Mouse (Mus musculus) layer of hippocampus, adult 6 months (tissue): ENCODE measurements around the gene Ear10. TPM values are rescaled to one million over a fixed set of nuclear protein-coding genes. Genes with fewer than 3 reads are reported as not detected.

ENCODE experiments used
- long read RNA-seq, 2 experiments: library from polyadenylated mRNA; unstranded; transcript quantifications; one replicate each; pipeline ENCODE4 v2.0.0; 2019 to 2020
- polyA plus RNA-seq: library from polyadenylated mRNA; unstranded; fragments of <200 nt; fragmentation: Nextera tagmentation; gene quantifications from 2 replicates; pipeline ENCODE4 v1.2.3, GENCODE M21; 2021

Gene Ear10
- polyA plus RNA-seq: not detected in 2 replicates
- long read RNA-seq, experiment 1: 0 reads
- long read RNA-seq, experiment 2: 0 reads

DNA sequence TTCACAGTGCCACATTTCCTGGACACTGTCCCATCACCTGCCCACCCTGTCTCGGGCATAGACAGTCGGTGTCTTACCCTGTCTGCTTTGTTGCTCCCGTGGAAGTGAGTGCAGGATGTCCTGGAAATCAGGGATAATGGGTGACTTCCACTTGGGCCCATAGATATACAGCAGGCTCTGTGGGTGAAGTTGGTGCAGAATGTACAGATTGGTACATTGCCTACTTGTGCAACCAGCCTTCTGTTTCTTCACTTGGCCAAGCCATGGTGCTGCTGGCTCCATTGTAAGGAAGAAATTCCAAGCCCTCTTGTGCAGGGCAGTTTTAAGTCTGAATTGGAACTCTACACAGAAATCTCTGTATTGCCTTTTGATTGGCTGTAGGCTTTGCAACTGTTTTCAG is at the start of gene Ear10:
Ear10 (minus strand) TSS at position 101 of the 400 bp plus-strand sequence.

DNA sequence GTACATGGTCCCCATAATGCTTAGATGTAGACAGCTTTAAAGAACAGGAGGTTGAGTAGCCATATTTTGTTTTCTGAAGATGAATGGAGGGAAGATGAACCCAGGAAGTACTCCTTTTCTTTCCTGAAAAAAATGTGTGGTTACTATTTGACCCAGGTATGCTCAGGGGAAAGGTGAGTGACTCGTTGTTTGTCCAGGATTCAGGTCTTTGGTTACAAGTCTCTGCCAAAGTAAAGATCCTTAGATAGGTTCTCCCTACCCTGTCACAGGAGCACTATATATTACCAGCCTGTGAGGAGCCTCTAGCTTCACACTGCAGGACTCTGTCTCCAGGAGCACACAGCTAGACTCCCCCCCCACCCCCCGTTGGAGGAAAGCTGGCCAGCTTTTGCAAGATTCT is 33.4 kb upstream of the Ear10 start, which contains the start of gene Ang5:
Ang5 (plus strand) TSS at position 301 of the 400 bp plus-strand sequence.

DNA sequence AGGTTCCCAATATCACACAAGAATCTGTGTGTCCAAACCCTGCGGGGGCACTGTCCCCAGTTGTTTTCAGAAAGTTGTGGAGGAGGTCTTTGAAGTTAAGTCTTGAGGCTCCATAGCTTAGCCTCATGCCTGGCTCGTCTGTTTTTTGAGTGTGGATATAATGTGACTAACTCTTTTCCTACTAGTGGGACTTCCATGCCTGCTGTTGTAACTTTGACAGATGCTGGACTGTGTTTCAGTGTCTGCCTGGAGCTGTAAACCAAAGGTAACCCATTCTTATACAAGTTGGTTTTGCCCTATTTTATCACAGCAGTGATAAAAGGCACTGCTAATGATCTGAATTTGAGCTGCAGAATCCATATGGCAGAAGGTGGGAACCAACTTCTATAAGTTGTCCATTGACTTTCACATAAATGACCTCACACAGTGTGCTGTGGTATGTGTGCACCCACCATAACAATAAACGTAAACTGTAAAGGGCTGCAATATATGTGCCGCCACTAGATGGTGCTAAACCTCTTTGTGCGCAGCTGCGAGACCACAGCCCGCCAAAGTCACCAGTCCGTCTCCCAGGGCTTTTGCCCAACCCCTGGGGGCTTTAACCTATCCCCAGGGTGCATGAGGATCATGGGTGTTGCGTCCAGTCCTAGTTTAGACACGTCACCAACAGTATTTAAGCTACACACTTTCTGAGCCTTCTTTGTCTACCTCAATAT is 1.5 kb upstream of the Ear10 start, which contains the start of gene Gm8113:
Gm8113 (plus strand) TSS at position 703 of the 716 bp plus-strand sequence.

DNA sequence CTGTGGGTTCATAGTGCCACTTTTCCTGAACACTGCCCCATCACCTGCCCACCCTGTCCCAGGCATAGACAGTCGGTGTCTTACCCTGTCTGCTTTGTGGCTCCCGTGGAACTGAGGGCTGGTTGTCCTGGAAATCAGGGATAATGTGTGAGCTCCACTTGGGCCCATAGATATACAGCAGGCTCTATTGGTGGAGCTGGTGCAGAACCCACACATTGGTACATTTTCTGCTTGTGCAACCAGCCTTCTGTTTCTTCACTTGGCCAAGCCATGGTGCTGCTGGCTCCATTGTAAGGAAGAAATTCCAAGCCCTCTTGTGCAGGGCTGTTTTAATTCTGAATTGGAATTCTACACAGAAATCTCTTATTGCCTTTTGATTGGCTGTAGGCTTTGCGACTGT is 47.9 kb downstream of the Ear10 start, which contains the start of gene Ear1:
Ear1 (minus strand) TSS at position 101 of the 400 bp plus-strand sequence.

Other genes starting within 250 kb of the Ear10 start
- not detected in 2 replicates for gene Gm8165, start 246.4 kb downstream of the Ear10 start, polyA plus RNA-seq
- gene Gm7324, start 225.7 kb downstream of the Ear10 start, polyA plus RNA-seq: 0.35 TPM in 1 of 2 replicates, not detected in the other
- not detected in 2 replicates for gene Gm16506, start 196.1 kb downstream of the Ear10 start, polyA plus RNA-seq
- gene Gm6526, start 175.7 kb downstream of the Ear10 start, polyA plus RNA-seq: not detected in 2 replicates
- gene Gm8180, start 138.8 kb downstream of the Ear10 start, polyA plus RNA-seq: not detected in 2 replicates
- not detected in 2 replicates for gene Ear1, start 48.0 kb downstream of the Ear10 start, polyA plus RNA-seq
- gene Gm8113, start 1.8 kb upstream of the Ear10 start, polyA plus RNA-seq: not detected in 2 replicates
- not detected in 2 replicates for gene Ang5, start 33.5 kb upstream of the Ear10 start, polyA plus RNA-seq
- gene Ang6, start 78.7 kb upstream of the Ear10 start, polyA plus RNA-seq: not detected in 2 replicates
- not detected in 2 replicates for gene Ear2, start 179.1 kb upstream of the Ear10 start, polyA plus RNA-seq
- gene Gm3327, start 200.3 kb upstream of the Ear10 start, polyA plus RNA-seq: not detected in 2 replicates